Mouse (Mus musculus) bone marrow macrophage, adult 2 months (primary cell): ENCODE results near the gene Gm28434.

Source experiments
- CTCF ChIP-seq: IDR thresholded peaks from 2 replicates; pipeline ENCODE4 v1.5.1; 2012; ENCODE audit warnings: low read depth, mild to moderate bottlenecking, low read length, moderate library complexity
- POLR2A ChIP-seq: IDR thresholded peaks from 2 replicates; pipeline ENCODE4 v1.6.1; 2012; ENCODE audit warnings: mild to moderate bottlenecking, low read depth, low read length, borderline replicate concordance

DNA sequence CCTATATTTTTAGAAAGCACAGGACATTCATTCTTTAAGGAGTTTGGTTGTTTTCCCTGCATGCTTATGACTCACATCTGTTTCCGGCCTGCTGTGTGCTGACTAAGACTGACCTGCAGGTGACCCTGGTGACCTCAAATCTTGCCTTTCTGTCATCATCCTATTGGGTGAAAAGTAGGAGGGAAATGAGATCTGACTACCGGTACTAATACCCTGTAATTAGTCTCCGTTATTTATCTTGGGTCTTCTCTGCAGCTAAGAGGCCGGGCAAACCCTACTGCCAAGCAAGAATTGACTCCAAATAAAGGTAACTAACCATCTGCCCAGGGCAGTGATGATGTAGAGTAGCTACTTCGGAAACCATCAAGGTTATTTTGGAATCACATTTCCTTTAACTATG lies 43.9 kb upstream of the Gm28434 start, which contains the start of gene Csn3:
- TF ChIP-seq CTCF (no peak), POLR2A (no peak)
